Mouse (Mus musculus): Measurements from ENCODE around the gene Kif12. TPM values are rescaled to one million over a fixed set of nuclear protein-coding genes. Genes with fewer than 3 reads are reported as not detected.

The Kif12 gene
- total and polyA plus RNA-seq, 2 experiments from 2014 or later: 0.10 to 0.47 TPM

DNA sequence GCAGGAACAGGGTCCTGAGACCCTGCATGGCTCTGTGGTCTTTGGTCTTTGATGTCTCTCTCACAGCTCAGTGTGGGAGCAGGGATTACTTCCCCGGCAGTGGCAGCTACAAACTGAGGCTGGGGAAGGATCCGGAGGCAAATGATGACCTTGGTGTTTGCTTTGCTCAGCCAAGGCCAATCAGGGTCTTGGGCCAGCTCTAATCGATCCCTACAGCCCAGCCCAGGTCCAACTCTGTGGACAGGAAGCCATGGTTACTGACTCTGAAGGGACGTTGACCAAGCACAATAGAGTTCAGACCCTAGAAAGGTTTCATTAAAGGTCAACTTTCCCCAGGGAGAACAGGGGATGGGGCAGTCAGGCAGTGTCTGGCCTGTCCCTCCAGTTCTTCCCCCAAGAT, 17.9 kb downstream of the Kif12 start:
- Histone ChIP-seq H3K4me1 (ENCODE audit: insufficient read depth, low read length) (no peaks in the 10 kb centered on the region), H3K36me3 (ENCODE audit: insufficient read depth, low read length) (no peaks in the 10 kb centered on the region), H3K4me2 (ENCODE audit: low read depth, low read length) (no peak overlapping the region), H3K27me3 (ENCODE audit: insufficient read depth, low read length) (no peaks in the 10 kb centered on the region), H3K27ac (no peak overlapping the region), H3K9me3 (ENCODE audit: low read length) (no peaks in the 10 kb centered on the region), H3K4me3 (ENCODE audit: low read length) (no peak overlapping the region), H3K9ac (replicated peaks; ENCODE audit: low read length) (no peak overlapping the region)
- TF ChIP-seq CTCF (IDR thresholded peaks at IDR 0.05; ENCODE audit: low read depth): no peak
- 49% methylated on average over 4 of the region's 4 CpGs for WGBS
- DNase-seq (ENCODE audit: low spot score): no peak
- ATAC-seq: no peak

DNA sequence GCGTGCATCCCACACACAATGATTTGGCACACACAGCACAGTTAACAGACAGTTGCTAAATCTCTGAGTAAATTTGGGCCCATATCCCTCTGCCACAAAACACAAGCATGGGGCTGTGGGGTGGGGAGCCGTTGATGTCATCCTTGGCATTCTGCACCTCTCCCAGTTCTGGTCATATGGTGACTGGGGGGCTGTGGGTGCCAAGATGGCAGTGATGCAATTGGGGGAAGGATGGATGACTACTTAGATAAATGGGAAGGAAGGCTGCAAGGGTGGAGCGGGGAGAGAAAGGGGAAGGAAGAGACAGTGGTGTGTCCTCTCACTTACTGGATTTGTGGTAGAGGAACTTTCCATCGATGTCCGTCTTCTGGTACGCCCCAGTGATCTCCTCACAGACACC, 20.8 kb downstream of the Kif12 start:
- H3K27ac ChIP-seq: no peak overlapping the region
- no peak overlapping the region for H3K9ac ChIP-seq (replicated peaks; ENCODE audit: low read length)
- no peaks in the 10 kb centered on the region for H3K36me3 ChIP-seq (ENCODE audit: insufficient read depth, low read length)
- DNase-seq (ENCODE audit: low spot score) (no peak), ATAC-seq (no peak)
- TF ChIP-seq CTCF (IDR thresholded peaks at IDR 0.05; ENCODE audit: low read depth): no peak
- H3K27me3 ChIP-seq (ENCODE audit: insufficient read depth, low read length): no peaks in the 10 kb centered on the region
- H3K9me3 ChIP-seq (ENCODE audit: low read length): no peaks in the 10 kb centered on the region
- H3K4me2 ChIP-seq (ENCODE audit: low read depth, low read length): no peak overlapping the region
- WGBS: 84% methylated on average over 6 of the region's 6 CpGs
- H3K4me1 ChIP-seq (ENCODE audit: insufficient read depth, low read length): no peaks in the 10 kb centered on the region
- H3K4me3 ChIP-seq (ENCODE audit: low read length): no peak overlapping the region

DNA sequence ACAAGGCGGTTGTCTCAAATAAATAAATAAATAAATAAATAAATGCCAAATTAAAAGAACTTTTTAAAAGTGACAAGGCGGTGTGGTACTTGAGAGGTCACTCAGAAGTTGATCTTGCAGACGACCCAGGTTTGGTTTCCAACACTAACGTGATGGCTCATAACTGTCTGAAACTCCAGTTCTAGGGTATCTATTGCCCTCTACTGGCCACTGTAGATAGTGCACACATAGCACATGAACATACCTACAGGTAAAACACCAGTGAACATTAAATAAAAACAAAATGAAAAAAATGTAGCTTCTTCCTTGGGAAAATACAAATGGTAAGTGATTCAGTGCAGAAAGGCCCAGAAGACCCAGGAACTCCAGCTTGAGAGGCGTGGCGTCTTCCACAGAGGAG, 24.7 kb downstream of the Kif12 start:
- Histone ChIP-seq H3K4me3 (ENCODE audit: low read length) (no peak overlapping the region), H3K4me2 (ENCODE audit: low read depth, low read length) (no peak overlapping the region), H3K36me3 (ENCODE audit: insufficient read depth, low read length) (no peaks in the 10 kb centered on the region), H3K9ac (replicated peaks; ENCODE audit: low read length) (no peak overlapping the region), H3K27me3 (ENCODE audit: insufficient read depth, low read length) (no peaks in the 10 kb centered on the region), H3K9me3 (ENCODE audit: low read length) (no peaks in the 10 kb centered on the region), H3K27ac (no peak overlapping the region), H3K4me1 (ENCODE audit: insufficient read depth, low read length) (no peaks in the 10 kb centered on the region)
- 93% methylated on average over 6 of the region's 6 CpGs for WGBS
- ATAC-seq (no peak), DNase-seq (ENCODE audit: low spot score) (no peak)
- 0 out of 2 replicates have a peak, but pooled peaks have one; percentile 7 for TF ChIP-seq CTCF (IDR thresholded peaks at IDR 0.05; ENCODE audit: low read depth)

DNA sequence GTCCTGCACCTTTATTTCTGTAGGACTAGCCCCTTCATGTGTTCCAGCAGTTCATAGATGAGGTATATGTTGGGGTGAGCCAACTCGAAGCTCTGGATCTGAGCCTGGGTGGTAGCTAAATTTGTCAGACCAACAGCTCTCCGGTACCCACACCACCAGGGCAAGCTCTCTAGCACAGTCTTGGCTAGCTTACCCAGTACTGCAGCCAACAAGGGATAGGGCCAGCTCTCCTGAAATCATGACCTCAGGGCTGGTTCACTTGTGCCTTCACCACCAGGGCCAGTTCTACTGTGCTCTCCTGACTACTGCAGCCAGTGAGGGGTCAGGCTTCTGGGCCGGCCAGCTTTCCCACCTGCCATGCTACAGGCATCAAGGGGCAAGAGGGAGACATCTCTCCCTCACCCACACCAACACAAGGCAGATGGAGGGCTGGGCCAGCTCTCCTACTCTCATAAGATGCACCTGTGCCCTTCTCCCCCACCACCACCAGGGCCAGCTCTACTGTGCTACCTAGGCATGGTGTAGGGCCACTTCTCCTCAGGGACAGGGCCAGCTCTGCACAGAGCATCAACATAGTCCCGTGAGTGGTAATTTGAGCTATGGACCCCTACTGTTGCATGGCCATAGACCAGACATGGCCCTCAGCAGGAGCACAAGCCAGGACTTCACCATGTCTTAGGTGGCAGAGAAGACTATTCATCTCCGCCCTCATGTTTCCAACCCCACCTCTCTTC, 41.9 kb downstream of the Kif12 start:
- no peak for TF ChIP-seq CTCF (IDR thresholded peaks at IDR 0.05; ENCODE audit: low read depth)
- H3K4me1 ChIP-seq (ENCODE audit: insufficient read depth, low read length): no peaks in the 10 kb centered on the region
- no peak overlapping the region for H3K9ac ChIP-seq (replicated peaks; ENCODE audit: low read length)
- ATAC-seq (no peak), DNase-seq (ENCODE audit: low spot score) (no peak)
- H3K27ac ChIP-seq: no peak overlapping the region
- 82% methylated on average over 5 of the region's 5 CpGs for WGBS
- no peaks in the 10 kb centered on the region for H3K9me3 ChIP-seq (ENCODE audit: low read length)
- H3K4me3 ChIP-seq (ENCODE audit: low read length): no peak overlapping the region
- H3K4me2 ChIP-seq (ENCODE audit: low read depth, low read length): no peak overlapping the region
- no peaks in the 10 kb centered on the region for H3K27me3 ChIP-seq (ENCODE audit: insufficient read depth, low read length)
- H3K36me3 ChIP-seq (ENCODE audit: insufficient read depth, low read length): peaks cover 14% of the 10 kb centered on the region; the same call in 1 of the 2 replicates

DNA sequence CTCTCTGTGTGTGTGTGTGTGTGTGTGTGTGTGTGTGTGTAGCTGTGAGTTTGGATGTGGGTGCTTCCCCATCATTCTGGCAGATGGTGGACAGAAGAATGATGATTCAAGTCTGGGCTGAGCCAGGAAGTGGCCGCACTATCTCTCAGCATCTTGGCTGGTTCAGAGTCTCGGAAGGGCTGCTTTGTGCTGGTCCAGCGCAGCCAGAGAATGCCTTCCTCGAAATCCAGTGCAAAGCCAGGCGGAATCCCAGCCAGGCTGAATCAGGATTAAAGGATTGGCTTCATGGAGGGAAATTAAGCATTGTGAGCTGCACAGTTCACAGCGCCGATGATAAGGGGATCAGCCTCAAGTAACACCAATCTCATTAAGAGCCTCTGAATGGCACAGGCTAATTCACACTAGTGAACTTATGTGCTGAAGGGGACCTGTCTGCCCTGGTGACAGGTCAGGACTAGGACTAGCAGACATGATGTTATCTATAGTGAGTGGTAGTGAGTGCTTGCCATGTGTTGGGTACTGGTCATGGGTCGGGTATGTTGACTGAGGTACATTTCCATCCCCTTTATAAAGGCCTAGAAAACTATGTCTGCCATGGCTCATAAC, 47.0 kb downstream of the Kif12 start:
- no peak for TF ChIP-seq CTCF (IDR thresholded peaks at IDR 0.05; ENCODE audit: low read depth)
- Histone ChIP-seq H3K4me2 (ENCODE audit: low read depth, low read length) (no peak overlapping the region), H3K9me3 (ENCODE audit: low read length) (no peaks in the 10 kb centered on the region), H3K27ac (no peak overlapping the region), H3K36me3 (ENCODE audit: insufficient read depth, low read length) (no peaks in the 10 kb centered on the region), H3K9ac (replicated peaks; ENCODE audit: low read length) (no peak overlapping the region), H3K4me3 (ENCODE audit: low read length) (no peak overlapping the region), H3K27me3 (ENCODE audit: insufficient read depth, low read length) (no peaks in the 10 kb centered on the region), H3K4me1 (ENCODE audit: insufficient read depth, low read length) (no peaks in the 10 kb centered on the region)
- ATAC-seq (peak; percentile 18; the same call in 1 of the 2 replicates), DNase-seq (ENCODE audit: low spot score) (peak; percentile 32)
- 55% methylated on average over 8 of the region's 8 CpGs for WGBS

DNA sequence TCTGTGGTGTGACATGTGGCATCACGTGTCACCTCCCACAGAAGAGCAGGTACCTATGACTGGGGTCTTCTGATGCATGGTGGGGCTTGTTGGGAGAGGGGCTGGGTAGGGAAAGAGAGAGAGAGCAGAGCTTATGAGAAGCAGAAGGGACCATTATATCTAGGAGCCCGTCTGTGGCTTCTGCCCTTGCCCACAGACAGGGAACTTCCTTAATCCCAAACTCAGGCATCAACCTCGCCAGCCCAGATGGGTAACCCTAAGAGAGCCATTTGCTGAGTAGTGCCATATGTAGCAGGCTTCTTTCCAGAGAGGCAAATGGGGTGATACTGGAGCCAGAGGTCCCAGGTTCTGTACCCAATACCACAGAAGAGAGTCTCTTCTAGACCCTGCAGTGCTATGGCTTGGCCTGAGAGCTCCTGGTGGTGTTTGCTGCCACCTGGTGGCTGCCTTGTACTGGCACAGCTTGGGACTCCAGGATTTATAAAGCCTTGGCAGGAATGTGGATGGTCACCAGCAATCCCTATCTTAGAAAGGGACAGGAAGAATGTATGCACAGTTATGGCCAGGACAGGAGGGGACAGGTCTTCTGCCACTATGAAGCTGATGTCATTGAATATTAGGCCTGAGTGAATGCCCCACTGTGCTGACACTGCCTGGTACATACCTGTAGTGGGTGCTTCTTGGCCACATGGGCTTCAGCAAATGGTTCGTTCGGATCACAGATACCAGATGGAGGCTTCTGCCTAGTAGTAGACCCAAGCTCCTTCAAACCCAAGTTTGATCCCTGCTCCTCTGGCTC, 53.1 kb downstream of the Kif12 start:
- H3K4me3 ChIP-seq (ENCODE audit: low read length): no peak overlapping the region
- DNase-seq (ENCODE audit: low spot score) (peak; percentile 93), ATAC-seq (peak; percentile 90)
- H3K4me1 ChIP-seq (ENCODE audit: insufficient read depth, low read length): no peaks in the 10 kb centered on the region
- no peaks in the 10 kb centered on the region for H3K36me3 ChIP-seq (ENCODE audit: insufficient read depth, low read length)
- no peak overlapping the region for H3K27ac ChIP-seq
- peak; percentile 99 for TF ChIP-seq CTCF (IDR thresholded peaks at IDR 0.05; ENCODE audit: low read depth)
- WGBS: 83% methylated on average over 5 of the region's 5 CpGs
- no peak overlapping the region for H3K9ac ChIP-seq (replicated peaks; ENCODE audit: low read length)
- no peaks in the 10 kb centered on the region for H3K27me3 ChIP-seq (ENCODE audit: insufficient read depth, low read length)
- H3K9me3 ChIP-seq (ENCODE audit: low read length): no peaks in the 10 kb centered on the region
- no peak overlapping the region for H3K4me2 ChIP-seq (ENCODE audit: low read depth, low read length)

Other genes with a start within 250 kb of the Kif12 start
- 23.0 and 26.8 TPM in 2 replicates for gene Zfp618, start 206.6 kb downstream of the Kif12 start, total RNA-seq (2014; rRNA removed)
- 15.9 and 16.2 TPM in 2 replicates for gene Zfp618, start 206.6 kb downstream of the Kif12 start, polyA plus RNA-seq (2015; fragmentation: Nextera tagmentation; extraction: Ambion mirVana)
- not detected in 2 replicates for gene Ambp, start 17.3 kb downstream of the Kif12 start, total RNA-seq (2014; rRNA removed)
- not detected in 2 replicates for gene Ambp, start 17.3 kb downstream of the Kif12 start, polyA plus RNA-seq (2015; fragmentation: Nextera tagmentation; extraction: Ambion mirVana)
- gene Col27a1, start 41.9 kb upstream of the Kif12 start, total RNA-seq (2014; rRNA removed): 5.8 and 9.5 TPM in 2 replicates
- 1.4 and 1.9 TPM in 2 replicates for gene Col27a1, start 41.9 kb upstream of the Kif12 start, polyA plus RNA-seq (2015; fragmentation: Nextera tagmentation; extraction: Ambion mirVana)
- not detected in 2 replicates for gene Orm1, start 172.4 kb upstream of the Kif12 start, total RNA-seq (2014; rRNA removed)
- not detected in 2 replicates for gene Orm1, start 172.4 kb upstream of the Kif12 start, polyA plus RNA-seq (2015; fragmentation: Nextera tagmentation; extraction: Ambion mirVana)
- not detected in 2 replicates for gene Orm3, start 184.0 kb upstream of the Kif12 start, total RNA-seq (2014; rRNA removed)
- not detected in 2 replicates for gene Orm3, start 184.0 kb upstream of the Kif12 start, polyA plus RNA-seq (2015; fragmentation: Nextera tagmentation; extraction: Ambion mirVana)
- gene Orm2, start 190.3 kb upstream of the Kif12 start, total RNA-seq (2014; rRNA removed): not detected in 2 replicates
- gene Orm2, start 190.3 kb upstream of the Kif12 start, polyA plus RNA-seq (2015; fragmentation: Nextera tagmentation; extraction: Ambion mirVana): not detected in 2 replicates
- 7.2 and 8.1 TPM in 2 replicates for gene Akna, start 231.2 kb upstream of the Kif12 start, total RNA-seq (2014; rRNA removed)
- 2.7 and 3.2 TPM in 2 replicates for gene Akna, start 231.2 kb upstream of the Kif12 start, polyA plus RNA-seq (2015; fragmentation: Nextera tagmentation; extraction: Ambion mirVana)

Measured in hindbrain, postnatal 0 days (tissue).